Mouse (Mus musculus) E14TG2a.4 (cell line): Measurements from ENCODE around the gene Phf6.

Source experiments
- CTCF ChIP-seq: conservative IDR thresholded peaks from 2 replicates; pipeline ENCODE4 v1.5.1; 2014; ENCODE audit warnings: low read length
- NANOG ChIP-seq: IDR thresholded peaks from 2 replicates; pipeline ENCODE4 v1.6.1; 2014; ENCODE audit warnings: borderline replicate concordance, low read length, mixed read lengths

GRCm38 (mm10) chrX:52914705-52915104 is 2.6 kb downstream of the Phf6 start:
- TF ChIP-seq CTCF (no peak), NANOG (no peak)
